Mouse (Mus musculus) liver (tissue): ENCODE results near the gene Pramef8.
A peak's percentile ranks its signal among the peaks of the same experiment; 100 is the strongest.
"Not testable (repeated sequence)": the region's sequence is repeated elsewhere in the genome, so short reads cannot be mapped to it uniquely, and the experiment has no call there.

ENCODE experiments used
- DNase-seq: peaks from one replicate; pipeline ENCODE4 v3.0.0-alpha.2; 2020; ENCODE audit warnings: mixed read lengths

The Pramef8 gene

DNA sequence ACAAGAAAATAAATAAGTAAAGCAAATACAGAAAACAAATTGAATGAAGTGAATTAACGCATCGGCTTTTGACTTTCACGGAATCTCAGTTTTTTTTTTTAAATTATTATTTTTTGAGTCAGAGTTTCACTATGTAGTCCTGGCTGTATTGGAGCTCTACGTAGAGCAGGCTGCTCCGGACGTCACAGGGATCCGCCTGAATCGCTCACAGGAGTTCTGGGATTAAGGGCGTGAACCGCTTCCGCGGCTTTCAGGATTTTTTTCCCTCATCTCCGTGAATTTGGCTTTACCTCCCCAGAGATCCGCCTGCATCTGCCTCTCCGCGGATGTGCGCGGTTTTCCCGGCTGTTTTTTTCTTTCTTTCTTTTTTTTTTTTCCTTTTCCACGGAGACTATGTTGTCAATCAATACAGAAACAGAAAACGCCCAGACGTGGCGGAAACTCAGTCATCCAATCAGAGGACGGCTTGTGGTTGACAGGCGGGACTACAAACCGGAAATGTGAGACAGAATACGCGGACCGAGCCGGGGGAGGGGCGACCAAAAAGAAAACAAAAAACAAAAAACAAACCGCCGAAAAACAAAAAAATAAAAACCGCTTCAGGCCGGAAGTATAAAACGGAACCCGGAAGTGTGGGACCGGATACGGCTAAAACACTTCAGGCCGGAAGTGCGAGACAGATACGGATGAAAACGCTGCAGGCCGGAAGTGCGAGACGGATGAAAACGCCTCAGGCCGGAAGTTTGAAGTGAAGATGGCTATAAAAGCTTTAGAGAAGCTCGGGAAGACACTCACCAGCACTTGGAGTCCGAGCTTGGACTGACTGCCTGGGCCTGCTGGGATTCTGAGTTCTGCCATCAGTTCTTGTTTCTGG lies at the start of gene Pramef8:
Gene Pramef8, plus strand, starts transcription at position 208 of the 874 bp plus-strand sequence.
- DNase-seq: peak; percentile 86

GRCm38 (mm10) chr4:143366415-143367041 lies 45.7 kb upstream of the Pramef8 start:
- no peak for DNase-seq

DNA sequence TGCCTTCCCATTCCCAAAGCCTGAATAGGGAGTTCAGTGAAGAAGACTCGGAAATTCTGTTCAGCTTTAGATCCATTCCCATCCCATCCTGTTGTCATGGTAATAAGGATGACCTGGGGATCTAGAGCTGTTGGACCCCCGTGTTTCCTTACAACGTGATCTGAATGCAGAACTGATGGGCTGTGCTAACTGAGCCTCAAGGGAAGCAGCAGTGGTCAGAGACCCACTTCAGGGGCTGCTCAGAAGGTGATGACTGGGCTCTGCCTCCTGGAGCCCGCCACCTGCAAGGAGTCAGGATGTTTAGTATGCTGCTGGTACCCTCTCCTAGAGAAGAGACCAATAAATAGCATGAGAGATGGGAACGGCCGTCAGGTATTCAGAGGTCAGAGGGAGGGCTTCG lies 32.7 kb upstream of the Pramef8 start:
- no peak for DNase-seq

- no peak for DNase-seq
These were observed 32.1 kb upstream of the Pramef8 start for GRCm38 (mm10) chr4:143379931-143380715.

- DNase-seq: peak; percentile 22
These were observed 31.6 kb upstream of the Pramef8 start for GRCm38 (mm10) chr4:143380716-143381004.

DNA sequence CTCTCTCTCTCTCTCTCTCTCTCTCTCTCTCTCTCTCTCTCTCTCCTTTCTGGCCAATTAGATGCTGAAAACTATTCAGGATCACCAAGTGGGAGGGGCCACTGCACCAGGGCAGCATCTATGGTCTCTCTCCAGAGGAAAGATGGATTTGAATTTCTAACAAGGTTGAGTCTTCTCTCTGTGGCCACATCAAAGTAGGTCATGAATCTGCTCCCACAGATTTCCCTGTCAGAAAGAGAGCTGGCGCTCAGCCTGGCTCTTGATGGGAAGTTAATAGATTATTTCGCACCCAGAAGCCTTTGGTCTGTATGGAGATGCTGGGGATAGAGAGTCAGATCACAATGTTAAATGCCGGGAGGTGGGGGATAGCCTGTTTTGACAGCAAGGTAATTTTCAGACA lies 30.1 kb upstream of the Pramef8 start:
- DNase-seq: no peak

GRCm38 (mm10) chr4:143383646-143384045 lies 28.6 kb upstream of the Pramef8 start:
- DNase-seq: no peak

- DNase-seq: peak; percentile 51
These were observed 23.1 kb upstream of the Pramef8 start for GRCm38 (mm10) chr4:143388955-143389702.

- DNase-seq: no peak
These were observed 18.0 kb upstream of the Pramef8 start, which contains the start of gene Pramel1 for GRCm38 (mm10) chr4:143394181-143394580. TSS of gene Pramel1 (plus strand) at chr4:143394428.

DNA sequence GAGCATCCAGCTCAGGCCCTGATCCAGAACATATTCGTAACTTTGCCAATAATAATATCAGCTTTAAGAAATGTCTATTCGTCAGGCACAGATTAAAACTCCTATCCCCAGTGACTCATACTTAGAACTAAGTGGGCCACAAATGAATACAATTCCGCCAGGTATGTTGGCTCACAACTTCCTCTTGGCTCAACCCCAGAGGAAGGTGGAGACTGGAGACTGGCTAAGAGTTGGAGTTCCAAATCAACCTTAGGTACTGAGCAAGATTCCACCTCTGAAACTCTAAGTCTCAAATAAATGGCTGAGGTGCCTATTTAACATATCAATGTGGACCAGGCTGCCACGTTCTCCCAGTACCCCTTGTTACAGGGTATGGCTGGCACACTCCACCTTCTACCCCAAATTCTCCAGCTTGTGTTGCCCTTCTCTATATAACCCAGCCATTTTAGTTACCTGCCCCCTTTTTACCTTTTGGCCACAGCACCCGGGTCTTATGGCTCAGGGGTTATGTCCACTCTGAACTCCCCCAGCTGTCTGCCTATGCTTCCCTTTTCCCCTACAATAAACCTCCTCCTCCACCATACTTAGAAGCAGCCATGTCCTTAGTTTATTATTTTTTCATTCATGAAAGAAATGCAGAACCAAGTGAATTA lies 534 bp upstream of the Pramef8 start:
- no peak for DNase-seq

- no peak for DNase-seq
These were observed 1.4 kb downstream of the Pramef8 start for GRCm38 (mm10) chr4:143413621-143414020.

- DNase-seq: no peak
These were observed 1.9 kb downstream of the Pramef8 start for GRCm38 (mm10) chr4:143414121-143414520.

DNA sequence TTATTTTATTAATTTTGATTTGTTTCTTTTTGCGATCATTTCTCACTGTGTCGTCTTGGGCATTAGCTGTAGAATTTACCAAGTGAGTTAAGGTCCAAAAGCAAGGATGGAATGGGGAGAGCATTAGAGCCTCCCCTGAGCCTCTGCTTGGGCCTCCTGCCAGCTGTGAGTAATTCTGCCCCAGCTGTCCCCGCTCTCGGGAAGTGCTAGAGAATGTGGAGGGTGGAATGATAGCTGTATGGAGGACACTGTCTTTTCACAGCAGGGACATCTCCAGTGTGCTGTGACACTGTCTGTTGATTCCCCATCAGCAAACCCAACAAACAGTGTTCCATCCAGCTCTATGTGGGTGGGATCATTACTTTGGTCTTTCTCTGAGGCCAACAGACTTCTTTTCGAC lies 14.5 kb downstream of the Pramef8 start:
- DNase-seq: not testable (repeated sequence)

DNA sequence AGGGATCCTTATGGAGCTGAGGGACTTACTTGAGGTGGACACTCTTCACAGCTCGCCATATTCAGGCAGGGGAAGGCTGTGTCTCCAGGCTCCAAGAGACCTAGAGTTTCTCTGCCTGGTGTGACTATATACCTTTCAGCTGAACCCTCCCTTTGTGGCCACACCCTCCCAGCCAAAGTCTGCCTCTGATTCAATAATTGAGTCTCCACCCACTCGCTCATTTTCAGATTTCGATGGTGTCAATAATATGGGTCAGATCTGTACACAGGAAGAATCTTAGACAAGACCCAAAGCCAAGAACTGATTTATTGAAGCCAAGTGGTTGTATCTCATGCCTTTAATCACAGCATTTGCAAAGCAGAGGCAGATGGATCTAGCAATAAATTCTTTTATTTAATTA lies 38.0 kb downstream of the Pramef8 start, which contains the start of gene Oog4:
Gene Oog4, minus strand, starts transcription at position 101 of the 400 bp plus-strand sequence.
- no peak for DNase-seq
